Mouse (Mus musculus) kidney, postnatal 4 days (tissue): Measurements from ENCODE around the gene Anxa2.

Experiments used
- DNase-seq, 2 experiments: peaks; one replicate each; pipeline ENCODE4 v3.0.0; 2021; ENCODE audit warnings: mixed read lengths in 2 of 2

The Anxa2 gene

DNA sequence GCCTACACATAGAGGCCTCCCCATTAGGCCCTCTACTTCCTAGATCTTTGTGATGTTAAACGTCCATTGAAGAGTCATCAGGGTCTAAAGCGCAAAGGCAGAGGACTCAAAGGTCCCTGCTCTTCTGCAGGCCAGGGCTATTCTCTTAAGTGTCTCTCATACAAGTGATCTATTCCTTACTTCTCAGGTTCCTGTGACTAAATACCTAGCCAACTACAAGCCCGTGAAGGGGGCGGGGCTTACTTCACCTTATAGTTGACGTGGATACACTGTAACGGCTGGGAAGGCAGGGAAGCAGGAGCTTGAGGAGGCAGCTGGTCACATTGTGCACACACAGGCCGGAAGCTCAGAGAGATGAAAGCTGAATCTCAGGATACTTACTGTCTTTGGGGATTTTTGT, 6.5 kb downstream of the Anxa2 start:
- DNase-seq: no peak

DNA sequence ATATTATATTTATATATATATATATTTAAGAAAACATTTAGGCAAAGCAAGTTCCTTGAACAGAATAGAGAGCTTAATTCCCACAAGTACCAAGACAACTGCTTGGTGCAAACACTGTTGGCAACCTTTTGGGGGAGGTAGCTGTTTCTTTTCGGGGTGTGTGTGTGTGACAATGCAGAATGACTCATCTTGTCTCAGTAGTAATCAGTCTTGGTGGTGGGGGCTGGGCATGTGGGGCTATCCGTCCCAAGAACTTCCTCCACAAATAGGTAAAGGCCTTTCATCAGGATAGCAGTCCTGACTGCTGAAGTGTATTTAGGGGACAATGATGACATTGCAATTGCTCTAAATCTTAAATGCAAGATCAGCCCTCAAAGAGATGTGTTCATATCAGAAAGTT, 9.6 kb downstream of the Anxa2 start:
- no peak for DNase-seq

DNA sequence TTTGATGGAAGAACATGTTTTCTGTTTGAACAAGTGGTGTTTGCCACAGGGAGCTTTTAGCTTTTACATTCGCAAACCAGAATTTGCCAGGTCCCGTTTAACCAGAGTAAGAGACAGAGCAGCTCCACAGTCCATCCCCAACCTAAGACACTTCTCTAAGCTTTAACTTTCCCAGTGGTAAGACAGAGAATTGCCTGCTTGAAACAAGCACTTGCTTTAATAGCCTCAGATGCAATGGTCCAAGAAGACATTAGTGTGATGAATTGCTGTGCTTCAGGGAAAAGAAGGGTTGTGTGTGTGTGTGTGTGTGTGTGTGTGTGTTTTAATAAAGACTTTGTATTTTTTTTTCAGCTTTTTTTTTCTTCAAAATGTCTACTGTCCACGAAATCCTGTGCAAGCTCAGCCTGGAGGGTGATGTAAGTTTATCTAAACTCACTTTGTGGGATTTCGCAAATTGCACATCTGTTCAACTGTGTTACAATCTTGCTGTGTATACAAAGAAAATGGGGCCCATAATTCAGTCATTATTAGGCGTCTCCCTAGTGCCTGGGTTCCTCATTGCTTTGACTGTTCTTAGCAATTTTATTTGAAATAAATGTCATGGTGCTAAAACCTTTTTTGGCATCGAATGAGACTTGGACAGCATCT, 10.8 kb downstream of the Anxa2 start:
- DNase-seq: no peak

DNA sequence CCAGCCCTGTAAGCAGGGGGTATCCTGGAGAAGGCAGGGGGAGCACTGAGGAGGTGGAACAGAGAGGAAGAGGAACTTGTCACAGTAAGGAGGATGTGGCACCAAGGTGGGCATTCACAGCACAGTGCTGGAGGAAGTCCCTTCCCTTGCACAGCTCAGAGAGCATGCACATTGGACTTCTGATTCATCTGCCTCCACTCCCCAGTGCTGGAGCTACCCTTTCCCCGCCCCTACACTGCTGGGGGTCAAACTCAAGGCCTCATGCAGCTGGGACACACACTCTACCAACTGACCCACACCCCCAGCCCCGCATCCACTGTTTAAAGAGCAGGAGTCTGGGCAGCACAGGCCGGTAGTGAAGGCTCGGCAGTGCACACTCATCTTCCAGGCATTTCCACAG, 12.7 kb downstream of the Anxa2 start:
- peak in 1 of 2 experiments; percentile 57 for DNase-seq

DNA sequence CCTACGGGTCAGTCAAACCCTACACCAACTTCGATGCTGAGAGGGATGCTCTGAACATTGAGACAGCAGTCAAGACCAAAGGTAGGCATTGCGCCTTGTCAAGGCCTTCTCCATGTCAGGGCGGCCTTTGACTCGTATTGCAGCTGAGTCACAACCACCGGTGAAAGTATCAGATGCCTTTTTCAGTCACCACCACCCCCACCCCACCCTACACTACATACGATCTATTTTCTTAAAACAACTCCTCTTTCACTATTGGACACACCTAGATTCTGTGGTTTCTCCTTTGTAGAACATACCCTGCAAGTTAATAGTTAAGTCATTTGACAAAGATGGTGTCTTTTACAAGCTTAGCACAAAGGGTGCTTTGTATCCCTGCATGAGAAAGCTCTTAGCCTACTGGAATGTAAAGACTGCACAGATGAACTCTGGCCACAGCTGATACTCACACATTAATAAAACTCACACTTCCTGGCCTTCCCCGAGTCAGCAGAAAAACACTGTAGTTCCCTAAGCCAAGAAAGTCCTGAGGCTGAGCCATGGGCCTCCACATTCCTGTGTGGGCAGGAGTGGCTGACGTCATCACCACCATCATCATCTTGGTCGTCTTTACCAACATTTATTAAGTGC, 14.0 kb downstream of the Anxa2 start:
- DNase-seq: peak in 1 of 2 experiments; percentile 30

DNA sequence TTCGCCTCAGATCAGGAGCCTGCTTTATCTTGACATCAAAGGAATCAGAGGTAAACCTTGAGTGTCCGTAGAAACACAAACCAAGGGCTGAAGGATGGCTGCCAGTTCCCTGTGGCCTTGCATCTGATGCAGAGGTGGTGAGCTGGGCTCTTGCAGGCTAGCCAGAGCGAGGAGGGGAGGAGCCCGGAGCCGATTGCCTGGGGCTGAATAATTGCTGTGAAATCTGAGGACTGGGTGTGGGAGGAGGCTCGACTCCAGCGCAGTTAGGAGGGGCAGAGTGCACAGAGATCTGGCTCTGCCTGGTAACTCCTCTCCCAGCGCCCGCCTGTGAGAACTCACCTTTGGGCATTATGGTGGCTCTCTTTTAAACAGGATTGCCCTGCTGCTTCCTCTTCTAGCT, 15.6 kb downstream of the Anxa2 start:
- DNase-seq: peak; percentile 71 to 79

DNA sequence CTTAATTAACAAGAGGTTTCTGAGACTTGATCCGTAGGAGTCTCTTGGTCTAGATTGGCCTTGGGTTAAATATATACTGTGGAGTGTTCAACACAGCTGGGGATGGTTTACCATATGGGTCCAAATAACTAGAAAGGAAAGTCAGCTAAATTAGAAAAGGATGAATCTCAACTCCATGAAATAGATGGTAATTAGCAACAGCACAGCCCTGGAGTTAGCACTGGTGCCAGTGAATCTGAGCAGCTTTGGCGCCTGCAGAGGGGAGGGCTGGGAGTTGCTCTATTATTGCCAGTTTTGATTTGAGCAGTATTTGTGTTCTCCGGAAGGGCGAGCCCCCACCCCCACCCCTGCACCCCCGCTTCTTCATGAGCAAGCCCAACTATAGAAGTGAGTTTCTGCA, 16.9 kb downstream of the Anxa2 start:
- DNase-seq: no peak

DNA sequence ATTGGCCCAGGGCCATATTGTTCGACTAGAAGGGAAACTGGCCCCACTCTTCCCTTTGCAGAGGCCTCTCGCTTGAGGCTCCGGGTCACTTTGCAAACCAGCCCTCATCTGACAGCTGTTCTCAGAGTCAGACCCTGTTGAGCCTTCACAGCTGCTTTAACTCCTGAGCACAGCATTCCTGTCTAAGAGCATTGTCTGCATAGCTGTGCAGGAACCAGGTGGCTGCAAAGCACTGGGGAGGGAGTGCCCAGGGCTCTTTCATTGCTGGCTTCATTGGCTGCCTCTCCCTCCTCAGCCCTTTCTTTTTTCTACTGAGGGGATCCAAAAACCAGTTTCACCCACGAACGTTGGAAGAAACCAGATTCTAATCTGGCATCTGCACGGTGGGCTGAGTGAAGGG, 17.5 kb downstream of the Anxa2 start:
- peak; percentile 58 to 72 for DNase-seq

DNA sequence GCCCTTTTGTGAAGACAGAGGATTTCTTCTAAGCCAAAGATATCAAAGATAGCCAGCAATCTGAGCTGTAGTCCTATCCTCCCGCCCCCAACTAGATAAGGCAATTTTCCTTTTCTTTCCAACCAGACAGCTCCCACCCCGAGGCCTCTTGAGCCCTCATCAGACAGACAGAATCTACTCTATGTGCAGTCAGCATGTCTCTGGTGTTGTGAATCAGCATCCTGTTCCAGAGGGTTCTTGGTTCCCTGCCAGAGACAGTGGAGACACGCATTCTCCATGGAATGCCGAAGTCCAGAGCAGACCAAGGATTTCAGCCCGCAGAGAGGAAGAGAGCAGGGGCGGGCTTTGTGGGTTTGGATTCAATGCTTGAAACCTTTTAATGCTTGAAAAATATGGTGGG, 19.3 kb downstream of the Anxa2 start:
- DNase-seq: peak; percentile 72 to 82

DNA sequence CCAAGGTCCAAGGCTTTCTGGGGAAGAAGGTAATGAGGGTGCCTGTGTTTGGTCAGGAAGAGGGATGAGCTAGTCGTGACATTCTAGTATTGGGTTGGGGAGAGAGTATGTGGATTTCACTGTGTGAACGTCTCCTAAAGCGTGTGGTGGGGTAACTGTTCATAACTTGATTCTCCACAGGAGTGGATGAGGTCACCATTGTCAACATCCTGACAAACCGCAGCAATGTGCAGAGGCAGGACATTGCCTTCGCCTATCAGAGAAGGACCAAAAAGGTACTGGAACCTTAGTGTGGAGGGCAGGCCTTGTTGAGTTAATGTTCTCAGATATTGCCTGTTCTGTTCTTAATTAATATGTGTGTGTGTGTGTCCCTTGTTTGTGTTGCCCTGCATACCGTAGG, 22.5 kb downstream of the Anxa2 start:
- DNase-seq: no peak

DNA sequence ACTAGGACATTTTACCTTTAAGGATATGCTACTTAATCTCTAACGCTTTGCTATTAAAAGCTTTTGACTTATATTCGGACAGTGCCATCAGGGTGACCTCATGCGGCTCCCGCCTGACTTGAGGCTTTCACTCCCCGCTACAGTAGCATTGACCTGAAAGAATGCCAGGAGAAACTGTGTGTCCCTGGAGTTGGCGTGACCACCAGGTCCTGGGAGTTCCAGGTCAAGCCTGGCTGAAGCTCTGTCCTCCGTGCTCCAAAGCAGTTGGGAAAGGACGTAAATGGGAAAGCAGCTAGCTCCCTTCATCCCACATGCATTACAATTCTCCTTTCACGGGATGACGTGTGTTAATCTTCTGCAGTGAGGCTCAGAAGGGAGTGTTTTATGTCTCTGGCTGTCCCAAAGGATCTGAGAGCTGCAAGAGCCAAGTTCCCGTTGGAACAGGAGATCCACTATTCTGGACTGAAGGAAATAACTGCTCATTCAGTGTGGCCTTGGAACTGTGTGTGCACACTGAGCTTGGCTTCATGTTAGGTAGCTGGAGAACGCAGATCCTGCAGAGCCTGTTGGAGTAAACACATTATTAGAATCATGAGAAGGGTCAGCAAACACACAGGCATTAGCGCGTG, 23.9 kb downstream of the Anxa2 start:
- DNase-seq: peak in 1 of 2 experiments; percentile 32

DNA sequence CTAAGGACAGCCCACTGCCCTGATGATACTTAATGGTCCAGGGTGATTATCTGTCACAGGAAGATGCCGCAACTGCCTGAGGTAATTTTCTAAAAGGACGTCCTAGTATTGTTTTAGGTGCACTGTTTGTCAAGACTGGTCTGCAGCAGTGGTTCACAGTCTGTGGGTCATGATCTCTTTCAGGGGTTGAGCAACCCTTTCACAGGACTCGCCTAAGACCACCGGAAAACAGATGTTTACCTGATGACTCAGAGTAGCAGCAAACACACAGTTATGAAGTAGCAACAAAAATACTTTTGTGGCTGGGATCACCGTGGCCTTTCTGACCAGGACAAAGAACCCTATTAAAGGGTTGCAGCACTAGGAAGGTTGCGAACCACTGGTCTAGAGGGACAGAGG, 24.4 kb downstream of the Anxa2 start:
- no peak for DNase-seq

DNA sequence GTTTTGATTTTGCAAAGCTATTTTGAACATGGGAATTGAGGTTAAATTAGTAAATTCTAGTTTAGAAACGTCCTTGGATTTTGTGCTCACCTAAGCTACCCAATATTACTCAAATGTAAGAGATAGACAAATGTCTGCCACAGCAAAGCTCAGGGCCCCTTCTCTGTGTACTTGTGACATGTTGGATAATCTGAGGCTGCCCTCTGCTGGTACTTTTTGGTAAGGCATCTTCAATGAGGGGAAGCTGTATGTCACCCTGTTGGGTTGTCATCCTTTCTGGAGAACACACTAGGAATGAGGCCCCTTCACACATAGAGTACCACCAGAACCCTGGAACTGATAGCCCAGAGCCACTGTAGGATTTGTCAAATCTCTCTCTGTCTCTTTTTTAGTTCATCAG, 26.9 kb downstream of the Anxa2 start:
- peak; percentile 85 to 87 for DNase-seq

DNA sequence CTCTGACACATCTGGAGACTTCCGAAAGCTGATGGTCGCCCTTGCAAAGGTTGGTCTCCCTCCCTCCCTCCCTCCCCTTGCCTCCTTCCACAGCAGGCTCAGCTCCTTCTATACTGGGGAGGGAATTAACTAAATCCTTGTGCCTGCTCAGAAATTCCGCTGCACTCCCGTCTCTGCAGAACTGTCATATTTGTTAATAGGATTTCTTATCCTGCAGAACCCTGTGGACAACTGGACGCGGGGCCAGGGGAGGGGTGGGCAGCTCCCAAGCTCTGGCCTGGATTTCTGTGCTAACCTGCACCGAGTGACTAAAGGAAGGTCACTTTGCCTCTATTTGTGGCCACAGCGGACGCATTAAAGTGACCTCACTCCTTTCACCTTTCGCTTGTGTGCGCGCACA, 30.4 kb downstream of the Anxa2 start:
- DNase-seq: no peak

DNA sequence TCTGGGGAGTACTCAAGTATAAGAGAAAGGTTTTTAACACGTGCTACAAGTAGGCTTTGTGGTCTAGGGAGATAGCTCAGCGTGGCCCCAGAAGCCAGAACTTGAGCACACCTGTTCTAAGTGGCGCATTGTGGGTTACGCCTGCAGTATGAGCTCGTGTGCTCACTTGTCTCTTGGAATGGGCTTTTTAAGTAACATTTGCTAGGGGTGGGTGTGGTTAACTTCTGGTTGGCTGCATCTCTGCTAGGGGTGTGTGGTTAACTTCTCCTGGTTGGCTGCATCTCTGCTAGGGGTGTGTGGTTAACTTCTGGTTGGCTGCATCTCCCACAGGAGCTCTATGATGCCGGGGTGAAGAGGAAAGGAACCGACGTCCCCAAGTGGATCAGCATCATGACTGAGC, 32.7 kb downstream of the Anxa2 start:
- DNase-seq: no peak

DNA sequence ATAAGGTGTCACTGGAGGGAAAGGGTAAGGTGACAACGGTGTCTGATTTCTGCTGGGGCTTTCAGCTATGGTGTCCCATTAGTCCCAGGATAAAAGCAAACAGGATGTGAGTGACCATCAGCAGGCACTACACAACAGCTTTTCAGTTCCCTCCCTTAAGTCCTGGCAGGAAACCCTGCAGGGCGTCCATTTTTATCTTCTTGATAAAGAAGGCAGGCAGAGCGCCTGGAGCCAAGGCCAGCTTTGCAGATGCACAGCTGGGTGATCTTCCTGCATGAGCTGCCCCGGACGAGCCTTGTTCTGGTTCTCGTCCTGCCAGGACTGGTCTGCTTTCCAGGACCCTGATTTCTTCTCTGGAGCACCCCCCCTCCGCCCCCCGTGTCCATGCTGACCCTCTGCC, 35.1 kb downstream of the Anxa2 start:
- no peak for DNase-seq

DNA sequence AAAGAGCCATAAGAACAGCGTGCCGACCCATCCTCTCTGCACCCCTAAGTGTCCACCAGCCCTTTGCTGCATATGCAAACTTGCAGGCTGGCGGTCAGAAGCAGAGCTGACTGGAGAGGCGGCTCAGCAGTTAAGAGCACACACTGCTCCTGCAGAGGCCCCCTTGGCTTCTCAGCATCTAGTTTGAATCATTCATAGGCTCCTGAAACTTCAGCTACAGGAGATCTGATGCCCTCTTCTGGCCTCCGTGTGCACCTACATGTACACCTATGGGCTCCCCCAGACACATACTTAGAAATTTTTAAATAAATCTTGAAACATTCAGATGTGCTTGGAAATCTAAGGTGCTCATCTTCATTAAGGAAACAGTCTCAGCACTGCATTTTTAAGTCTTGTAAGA, 35.6 kb downstream of the Anxa2 start:
- DNase-seq: peak in 1 of 2 experiments; percentile 21

DNA sequence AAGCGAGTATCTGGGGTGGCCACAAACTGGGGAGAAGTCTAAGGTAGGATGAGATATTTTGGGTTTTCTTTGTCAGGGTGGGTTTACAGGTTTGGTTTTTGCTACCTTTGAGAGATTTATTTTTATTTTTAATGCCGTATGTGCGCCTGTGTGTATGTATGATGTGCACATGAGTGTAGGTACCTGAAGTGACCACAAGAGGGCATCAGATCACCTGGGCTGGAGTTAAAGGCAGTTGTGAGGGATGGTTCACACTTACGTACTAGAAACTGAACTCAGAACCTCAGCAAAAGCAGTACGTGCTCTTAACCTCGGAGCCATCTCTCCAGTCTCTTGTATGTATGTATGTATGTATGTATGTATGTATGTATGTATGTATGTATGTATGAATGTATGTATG, 39.4 kb downstream of the Anxa2 start:
- no peak for DNase-seq

DNA sequence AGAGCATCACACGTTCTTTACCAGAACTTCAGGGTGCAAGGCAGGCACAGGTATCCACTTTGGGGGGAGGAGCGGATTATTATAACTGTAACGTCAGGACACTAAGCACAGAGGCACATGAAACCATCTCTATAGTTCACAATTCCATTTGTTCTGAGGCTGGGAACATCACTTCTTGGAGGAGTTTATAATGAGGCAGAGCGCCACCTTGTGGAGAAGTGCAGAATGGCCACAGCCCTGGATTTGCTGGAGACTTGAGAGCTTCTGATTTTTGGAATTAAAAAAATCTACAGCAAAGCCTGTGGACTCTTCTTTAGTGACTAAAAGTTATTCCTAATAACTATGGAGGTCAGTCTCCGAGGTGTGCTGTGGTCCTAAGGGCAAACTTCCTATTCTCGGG, 49.1 kb downstream of the Anxa2 start:
- peak; percentile 85 to 86 for DNase-seq

DNA sequence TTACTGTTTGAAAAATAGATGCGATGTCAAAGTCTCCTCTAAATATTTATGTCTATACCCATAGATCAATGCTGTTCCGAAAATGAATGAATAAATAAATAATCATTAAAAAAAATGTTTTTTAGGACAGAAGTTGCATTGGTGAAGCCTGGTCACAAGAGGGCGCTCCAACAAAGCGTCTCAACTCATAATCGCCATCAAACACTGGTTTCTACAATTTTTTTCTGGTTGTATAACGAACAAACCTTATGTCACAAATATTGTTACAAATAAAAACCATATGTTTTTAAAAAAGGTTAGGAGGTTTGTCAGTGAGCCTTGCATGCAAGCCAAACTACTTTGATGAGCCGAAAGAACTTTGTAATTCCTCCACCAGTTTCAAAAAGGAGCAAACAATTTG, 52.2 kb downstream of the Anxa2 start:
- peak; percentile 62 to 72 for DNase-seq

DNA sequence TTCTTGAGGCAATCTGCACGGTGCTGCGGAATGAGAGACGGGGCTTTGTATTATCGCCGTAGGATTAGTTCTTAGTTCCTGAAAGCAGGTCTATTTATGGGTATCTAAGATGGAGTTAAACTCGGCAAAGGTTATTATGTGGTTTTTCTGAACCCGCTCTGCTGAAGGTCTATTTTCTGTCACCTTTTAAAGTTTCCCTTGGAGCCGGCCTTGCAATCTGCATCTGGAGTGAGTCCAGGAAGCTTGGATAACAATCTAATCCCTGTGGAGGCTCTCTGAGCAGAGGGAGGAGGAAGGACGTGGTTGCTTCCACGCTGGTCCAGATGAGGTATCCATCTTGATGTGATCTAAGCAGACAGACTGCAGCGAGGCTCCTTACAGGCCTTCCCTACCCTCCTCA, 53.8 kb downstream of the Anxa2 start:
- DNase-seq: no peak

DNA sequence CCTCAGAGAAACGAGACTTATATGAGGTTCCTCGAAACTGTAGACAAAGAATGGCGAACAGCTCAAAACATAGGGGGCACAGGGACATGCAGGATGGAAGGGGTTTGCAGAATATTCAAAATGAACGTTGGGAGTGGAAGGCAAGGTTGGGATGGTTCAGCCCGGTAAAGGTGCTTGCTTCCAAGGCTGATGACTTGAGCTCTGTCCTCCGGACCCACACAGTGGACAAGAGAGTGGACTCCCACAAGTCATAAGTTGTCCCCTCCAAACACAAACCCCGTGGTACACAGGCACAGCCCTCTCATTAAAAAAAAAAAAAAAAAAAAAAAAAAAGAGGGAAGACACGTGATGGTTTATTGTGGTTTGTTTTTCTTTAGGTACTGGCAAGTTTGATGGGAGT, 54.6 kb downstream of the Anxa2 start:
- DNase-seq: no peak

DNA sequence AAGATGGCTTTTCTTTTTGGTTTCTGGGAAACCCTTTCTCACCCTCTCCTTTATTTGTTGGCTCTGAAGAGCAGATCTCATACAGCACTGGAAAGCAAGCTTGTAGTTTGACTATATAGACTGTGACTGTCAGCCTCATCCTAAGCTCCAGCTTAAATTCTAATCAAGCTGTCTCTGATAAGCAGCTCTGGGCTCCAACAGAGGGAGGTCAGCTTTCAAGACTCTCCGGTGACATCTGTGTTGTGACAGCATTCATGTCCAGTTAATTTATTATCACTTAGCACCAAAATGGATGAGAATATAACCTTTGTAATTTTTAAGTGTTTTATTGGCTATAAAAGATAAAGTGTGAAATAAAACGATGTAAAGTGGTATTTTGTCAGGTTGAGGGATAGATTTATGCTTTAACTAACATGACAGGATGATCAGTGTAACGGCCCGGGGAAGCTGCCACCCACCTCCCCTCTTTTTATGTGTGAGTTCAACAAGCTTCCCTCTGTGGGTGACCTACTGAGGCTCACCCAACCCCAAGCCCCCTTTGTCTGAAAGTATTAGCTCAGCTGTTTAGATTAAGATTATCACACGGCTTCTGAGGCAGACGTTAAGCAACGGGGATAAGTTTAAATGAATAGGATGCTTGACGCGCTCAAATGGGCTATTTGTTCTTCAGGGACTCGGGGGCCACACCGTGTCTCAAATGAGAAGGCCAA, 58.6 kb downstream of the Anxa2 start:
- DNase-seq: no peak

DNA sequence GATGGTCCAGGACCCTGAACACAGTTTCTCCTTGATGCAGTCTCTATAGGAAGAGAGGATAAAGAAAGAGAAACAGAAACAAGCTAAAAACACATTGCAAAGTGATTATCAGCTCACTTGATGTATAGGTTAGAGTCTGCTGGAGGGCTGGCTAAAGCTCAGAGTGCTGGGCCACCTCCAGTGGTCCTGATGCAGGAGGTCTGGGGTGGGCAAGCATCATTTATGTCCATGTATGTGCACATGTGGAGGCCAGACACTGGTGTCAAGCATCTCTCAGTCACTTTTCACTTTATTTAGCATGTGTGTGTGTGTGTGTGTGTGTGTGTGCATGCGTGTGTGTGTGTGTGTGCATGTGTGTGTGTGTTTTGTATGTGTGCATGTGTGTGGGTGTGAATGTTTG, 59.3 kb downstream of the Anxa2 start:
- DNase-seq: no peak
